Mouse (Mus musculus): ENCODE data around the gene Ckap4. TPM values are rescaled to one million over a fixed set of nuclear protein-coding genes. Genes with fewer than 3 reads are reported as not detected.

The Ckap4 gene
- 19.2 and 19.9 TPM in 2 replicates for polyA plus RNA-seq (2012; ENCODE audit: insufficient read depth, insufficient read length, missing spikeins)

- no peak within 1 kb of the TSS for H3K27ac ChIP-seq (ENCODE audit: insufficient read depth, low read depth, low read length)
- TF ChIP-seq POLR2A (IDR thresholded peaks at IDR 0.05; ENCODE audit: borderline replicate concordance, low read depth, low read length): no peak
- TF ChIP-seq CTCF (IDR thresholded peaks at IDR 0.05; ENCODE audit: low read depth, low read length): no peak
- H3K4me3 ChIP-seq (ENCODE audit: insufficient read depth, low read length): peak within 1 kb of the TSS; percentile 90
- peaks cover 21% of the 10 kb centered on the region for H3K4me1 ChIP-seq (ENCODE audit: control insufficient read depth, insufficient read depth, low read length)
Observed at GRCm38 (mm10) chr10:84533912-84534671, at the start of gene Ckap4. TSS of gene Ckap4 (minus strand) at chr10:84534062.

- Histone ChIP-seq H3K4me1 (ENCODE audit: control insufficient read depth, insufficient read depth, low read length) (peaks cover 35% of the 10 kb centered on the region), H3K27ac (ENCODE audit: insufficient read depth, low read depth, low read length) (no peak overlapping the region), H3K4me3 (ENCODE audit: insufficient read depth, low read length) (no peak overlapping the region)
- TF ChIP-seq CTCF (IDR thresholded peaks at IDR 0.05; ENCODE audit: low read depth, low read length) (no peak), POLR2A (IDR thresholded peaks at IDR 0.05; ENCODE audit: borderline replicate concordance, low read depth, low read length) (no peak)
Observed at GRCm38 (mm10) chr10:84582236-84582635, 48.4 kb upstream of the Ckap4 start.

- Histone ChIP-seq H3K4me1 (ENCODE audit: control insufficient read depth, insufficient read depth, low read length) (peaks cover 35% of the 10 kb centered on the region), H3K4me3 (ENCODE audit: insufficient read depth, low read length) (no peak overlapping the region), H3K27ac (ENCODE audit: insufficient read depth, low read depth, low read length) (no peak overlapping the region)
- TF ChIP-seq CTCF (IDR thresholded peaks at IDR 0.05; ENCODE audit: low read depth, low read length) (no peak), POLR2A (IDR thresholded peaks at IDR 0.05; ENCODE audit: borderline replicate concordance, low read depth, low read length) (no peak)
Observed at GRCm38 (mm10) chr10:84581191-84581590, 47.3 kb upstream of the Ckap4 start.

- no peak overlapping the region for H3K4me3 ChIP-seq (ENCODE audit: insufficient read depth, low read length)
- TF ChIP-seq POLR2A (IDR thresholded peaks at IDR 0.05; ENCODE audit: borderline replicate concordance, low read depth, low read length) (no peak), CTCF (IDR thresholded peaks at IDR 0.05; ENCODE audit: low read depth, low read length) (no peak)
- no peak overlapping the region for H3K27ac ChIP-seq (ENCODE audit: insufficient read depth, low read depth, low read length)
- peaks cover 29% of the 10 kb centered on the region for H3K4me1 ChIP-seq (ENCODE audit: control insufficient read depth, insufficient read depth, low read length)
Observed at GRCm38 (mm10) chr10:84579527-84579926, 45.7 kb upstream of the Ckap4 start.

GRCm38 (mm10) chr10:84578738-84579137 lies 44.9 kb upstream of the Ckap4 start:
- no peak overlapping the region for H3K27ac ChIP-seq (ENCODE audit: insufficient read depth, low read depth, low read length)
- TF ChIP-seq CTCF (IDR thresholded peaks at IDR 0.05; ENCODE audit: low read depth, low read length) (no peak), POLR2A (IDR thresholded peaks at IDR 0.05; ENCODE audit: borderline replicate concordance, low read depth, low read length) (no peak)
- H3K4me3 ChIP-seq (ENCODE audit: insufficient read depth, low read length): no peak overlapping the region
- peaks cover 28% of the 10 kb centered on the region for H3K4me1 ChIP-seq (ENCODE audit: control insufficient read depth, insufficient read depth, low read length)

GRCm38 (mm10) chr10:84577071-84577727 lies 43.3 kb upstream of the Ckap4 start:
- Histone ChIP-seq H3K4me1 (ENCODE audit: control insufficient read depth, insufficient read depth, low read length) (peaks cover 37% of the 10 kb centered on the region), H3K4me3 (ENCODE audit: insufficient read depth, low read length) (peak overlapping the region; percentile 76), H3K27ac (ENCODE audit: insufficient read depth, low read depth, low read length) (peak overlapping the region; percentile 67)
- TF ChIP-seq CTCF (IDR thresholded peaks at IDR 0.05; ENCODE audit: low read depth, low read length) (no peak), POLR2A (IDR thresholded peaks at IDR 0.05; ENCODE audit: borderline replicate concordance, low read depth, low read length) (no peak)

- TF ChIP-seq CTCF (IDR thresholded peaks at IDR 0.05; ENCODE audit: low read depth, low read length): no peak
- TF ChIP-seq POLR2A (IDR thresholded peaks at IDR 0.05; ENCODE audit: borderline replicate concordance, low read depth, low read length): no peak
- H3K4me3 ChIP-seq (ENCODE audit: insufficient read depth, low read length): peak within 1 kb of the TSS; percentile 76
- peaks cover 43% of the 10 kb centered on the region for H3K4me1 ChIP-seq (ENCODE audit: control insufficient read depth, insufficient read depth, low read length)
- peak within 1 kb of the TSS; percentile 67 for H3K27ac ChIP-seq (ENCODE audit: insufficient read depth, low read depth, low read length)
Observed at GRCm38 (mm10) chr10:84576395-84577070, 42.7 kb upstream of the Ckap4 start, which contains the start of gene Tcp11l2. TSS of gene Tcp11l2 (plus strand) at chr10:84576626.

GRCm38 (mm10) chr10:84576029-84576394 lies 42.1 kb upstream of the Ckap4 start:
- no peak for TF ChIP-seq CTCF (IDR thresholded peaks at IDR 0.05; ENCODE audit: low read depth, low read length)
- no peak for TF ChIP-seq POLR2A (IDR thresholded peaks at IDR 0.05; ENCODE audit: borderline replicate concordance, low read depth, low read length)
- peaks cover 45% of the 10 kb centered on the region for H3K4me1 ChIP-seq (ENCODE audit: control insufficient read depth, insufficient read depth, low read length)
- H3K27ac ChIP-seq (ENCODE audit: insufficient read depth, low read depth, low read length): peak overlapping the region; percentile 27
- H3K4me3 ChIP-seq (ENCODE audit: insufficient read depth, low read length): peak overlapping the region; percentile 76

GRCm38 (mm10) chr10:84573671-84574420 lies 40.0 kb upstream of the Ckap4 start:
- no peak overlapping the region for H3K4me3 ChIP-seq (ENCODE audit: insufficient read depth, low read length)

More at GRCm38 (mm10) chr10:84573671-84574420, 40.0 kb upstream of the Ckap4 start:
- Histone ChIP-seq H3K4me1 (ENCODE audit: control insufficient read depth, insufficient read depth, low read length) (peaks cover 47% of the 10 kb centered on the region), H3K27ac (ENCODE audit: insufficient read depth, low read depth, low read length) (peak overlapping the region; percentile 85)
- no peak for TF ChIP-seq CTCF (IDR thresholded peaks at IDR 0.05; ENCODE audit: low read depth, low read length)
- TF ChIP-seq POLR2A (IDR thresholded peaks at IDR 0.05; ENCODE audit: borderline replicate concordance, low read depth, low read length): no peak
